Mouse (Mus musculus): ENCODE results near the gene Tbc1d2b. TPM values are rescaled to one million over a fixed set of nuclear protein-coding genes. Genes with fewer than 3 reads are reported as not detected.

Tbc1d2b gene
- polyA plus RNA-seq, 1 experiment from 2014 or later = 9.9 TPM

- ATAC-seq (replicated peaks; ENCODE audit: insufficient number of reproducible peaks, low FRiP score, low TSS enrichment, low read depth) (no peak), DNase-seq (ENCODE audit: low spot score) (no peak)
- Histone ChIP-seq H3K27me3 (ENCODE audit: control insufficient read depth, insufficient read depth, low read length) (no peaks in the 10 kb centered on the region), H3K4me2 (ENCODE audit: low read depth, low read length) (no peak overlapping the region), H3K4me3 (ENCODE audit: low read depth, low read length) (no peak overlapping the region), H3K4me1 (ENCODE audit: control insufficient read depth, insufficient read depth, low read length) (no peaks in the 10 kb centered on the region), H3K27ac (replicated peaks; ENCODE audit: low read depth, low read length) (no peak overlapping the region), H3K9me3 (replicated peaks; ENCODE audit: control insufficient read depth, low read length) (no peaks in the 10 kb centered on the region), H3K9ac (replicated peaks; ENCODE audit: low read length) (no peak overlapping the region), H3K36me3 (replicated peaks; ENCODE audit: control insufficient read depth, insufficient read depth, low read depth, low read length) (no peaks in the 10 kb centered on the region)
- 57% methylated on average over 6 of the region's 6 CpGs for WGBS
These were observed 14.7 kb downstream of the Tbc1d2b start for GRCm38 (mm10) chr9:90255844-90256405.

GRCm38 (mm10) chr9:90253181-90253580, 17.4 kb downstream of the Tbc1d2b start:
- WGBS = 89% methylated on average over 2 of the region's 2 CpGs
- no peak overlapping the region for H3K4me2 ChIP-seq (ENCODE audit: low read depth, low read length)

GRCm38 (mm10) chr9:90250964-90251750, 19.4 kb downstream of the Tbc1d2b start:
- no peaks in the 10 kb centered on the region for H3K9me3 ChIP-seq (replicated peaks; ENCODE audit: control insufficient read depth, low read length)
- no peaks in the 10 kb centered on the region for H3K27me3 ChIP-seq (ENCODE audit: control insufficient read depth, insufficient read depth, low read length)
- no peaks in the 10 kb centered on the region for H3K36me3 ChIP-seq (replicated peaks; ENCODE audit: control insufficient read depth, insufficient read depth, low read depth, low read length)
- no peak overlapping the region for H3K27ac ChIP-seq (replicated peaks; ENCODE audit: low read depth, low read length)
- H3K4me1 ChIP-seq (ENCODE audit: control insufficient read depth, insufficient read depth, low read length) = no peaks in the 10 kb centered on the region
- no peak for ATAC-seq (replicated peaks; ENCODE audit: insufficient number of reproducible peaks, low FRiP score, low TSS enrichment, low read depth)
- no peak for DNase-seq (ENCODE audit: low spot score)
- no peak overlapping the region for H3K9ac ChIP-seq (replicated peaks; ENCODE audit: low read length)
- no peak overlapping the region for H3K4me3 ChIP-seq (ENCODE audit: low read depth, low read length)
- no peak overlapping the region for H3K4me2 ChIP-seq (ENCODE audit: low read depth, low read length)
- WGBS = 89% methylated on average over 13 of the region's 13 CpGs

More at GRCm38 (mm10) chr9:90253181-90253580, 17.4 kb downstream of the Tbc1d2b start:
- Histone ChIP-seq H3K4me1 (ENCODE audit: control insufficient read depth, insufficient read depth, low read length) (no peaks in the 10 kb centered on the region), H3K36me3 (replicated peaks; ENCODE audit: control insufficient read depth, insufficient read depth, low read depth, low read length) (no peaks in the 10 kb centered on the region), H3K9ac (replicated peaks; ENCODE audit: low read length) (no peak overlapping the region), H3K9me3 (replicated peaks; ENCODE audit: control insufficient read depth, low read length) (no peaks in the 10 kb centered on the region), H3K4me3 (ENCODE audit: low read depth, low read length) (no peak overlapping the region), H3K27ac (replicated peaks; ENCODE audit: low read depth, low read length) (no peak overlapping the region), H3K27me3 (ENCODE audit: control insufficient read depth, insufficient read depth, low read length) (no peaks in the 10 kb centered on the region)
- DNase-seq (ENCODE audit: low spot score) (no peak), ATAC-seq (replicated peaks; ENCODE audit: insufficient number of reproducible peaks, low FRiP score, low TSS enrichment, low read depth) (no peak)

- no peaks in the 10 kb centered on the region for H3K9me3 ChIP-seq (replicated peaks; ENCODE audit: control insufficient read depth, low read length)
- ATAC-seq (replicated peaks; ENCODE audit: insufficient number of reproducible peaks, low FRiP score, low TSS enrichment, low read depth) = no peak
- no peak overlapping the region for H3K27ac ChIP-seq (replicated peaks; ENCODE audit: low read depth, low read length)
- H3K9ac ChIP-seq (replicated peaks; ENCODE audit: low read length) = no peak overlapping the region
- H3K4me3 ChIP-seq (ENCODE audit: low read depth, low read length) = no peak overlapping the region
- no peaks in the 10 kb centered on the region for H3K36me3 ChIP-seq (replicated peaks; ENCODE audit: control insufficient read depth, insufficient read depth, low read depth, low read length)
- no peaks in the 10 kb centered on the region for H3K4me1 ChIP-seq (ENCODE audit: control insufficient read depth, insufficient read depth, low read length)
- H3K4me2 ChIP-seq (ENCODE audit: low read depth, low read length) = no peak overlapping the region
- WGBS = 86% methylated on average over 5 of the region's 5 CpGs
- no peaks in the 10 kb centered on the region for H3K27me3 ChIP-seq (ENCODE audit: control insufficient read depth, insufficient read depth, low read length)
- DNase-seq (ENCODE audit: low spot score) = no peak
These were observed 20.3 kb downstream of the Tbc1d2b start for GRCm38 (mm10) chr9:90250141-90250775.

- no peak for ATAC-seq (replicated peaks; ENCODE audit: insufficient number of reproducible peaks, low FRiP score, low TSS enrichment, low read depth)
These were observed 21.6 kb downstream of the Tbc1d2b start for GRCm38 (mm10) chr9:90249036-90249435.

GRCm38 (mm10) chr9:90248326-90248725, 22.3 kb downstream of the Tbc1d2b start:
- DNase-seq (ENCODE audit: low spot score) = no peak

More at GRCm38 (mm10) chr9:90249036-90249435, 21.6 kb downstream of the Tbc1d2b start:
- Histone ChIP-seq H3K36me3 (replicated peaks; ENCODE audit: control insufficient read depth, insufficient read depth, low read depth, low read length) (no peaks in the 10 kb centered on the region), H3K27ac (replicated peaks; ENCODE audit: low read depth, low read length) (no peak overlapping the region), H3K4me3 (ENCODE audit: low read depth, low read length) (no peak overlapping the region), H3K9ac (replicated peaks; ENCODE audit: low read length) (no peak overlapping the region), H3K9me3 (replicated peaks; ENCODE audit: control insufficient read depth, low read length) (no peaks in the 10 kb centered on the region), H3K4me1 (ENCODE audit: control insufficient read depth, insufficient read depth, low read length) (no peaks in the 10 kb centered on the region), H3K27me3 (ENCODE audit: control insufficient read depth, insufficient read depth, low read length) (no peaks in the 10 kb centered on the region), H3K4me2 (ENCODE audit: low read depth, low read length) (no peak overlapping the region)
- WGBS = 90% methylated on average over 2 of the region's 2 CpGs
- no peak for DNase-seq (ENCODE audit: low spot score)

GRCm38 (mm10) chr9:90247316-90247715, 23.3 kb downstream of the Tbc1d2b start:
- H3K9me3 ChIP-seq (replicated peaks; ENCODE audit: control insufficient read depth, low read length) = no peaks in the 10 kb centered on the region
- DNase-seq (ENCODE audit: low spot score) (no peak), ATAC-seq (replicated peaks; ENCODE audit: insufficient number of reproducible peaks, low FRiP score, low TSS enrichment, low read depth) (no peak)
- no peaks in the 10 kb centered on the region for H3K27me3 ChIP-seq (ENCODE audit: control insufficient read depth, insufficient read depth, low read length)
- H3K27ac ChIP-seq (replicated peaks; ENCODE audit: low read depth, low read length) = no peak overlapping the region
- H3K4me2 ChIP-seq (ENCODE audit: low read depth, low read length) = no peak overlapping the region
- H3K4me3 ChIP-seq (ENCODE audit: low read depth, low read length) = no peak overlapping the region
- no peaks in the 10 kb centered on the region for H3K36me3 ChIP-seq (replicated peaks; ENCODE audit: control insufficient read depth, insufficient read depth, low read depth, low read length)
- no peaks in the 10 kb centered on the region for H3K4me1 ChIP-seq (ENCODE audit: control insufficient read depth, insufficient read depth, low read length)
- 74% methylated on average over 7 of the region's 7 CpGs for WGBS
- no peak overlapping the region for H3K9ac ChIP-seq (replicated peaks; ENCODE audit: low read length)

More at GRCm38 (mm10) chr9:90248326-90248725, 22.3 kb downstream of the Tbc1d2b start:
- Histone ChIP-seq H3K27me3 (ENCODE audit: control insufficient read depth, insufficient read depth, low read length) (no peaks in the 10 kb centered on the region), H3K9ac (replicated peaks; ENCODE audit: low read length) (no peak overlapping the region), H3K4me1 (ENCODE audit: control insufficient read depth, insufficient read depth, low read length) (no peaks in the 10 kb centered on the region), H3K4me2 (ENCODE audit: low read depth, low read length) (no peak overlapping the region), H3K27ac (replicated peaks; ENCODE audit: low read depth, low read length) (no peak overlapping the region), H3K36me3 (replicated peaks; ENCODE audit: control insufficient read depth, insufficient read depth, low read depth, low read length) (no peaks in the 10 kb centered on the region), H3K9me3 (replicated peaks; ENCODE audit: control insufficient read depth, low read length) (no peaks in the 10 kb centered on the region), H3K4me3 (ENCODE audit: low read depth, low read length) (no peak overlapping the region)
- no peak for ATAC-seq (replicated peaks; ENCODE audit: insufficient number of reproducible peaks, low FRiP score, low TSS enrichment, low read depth)
- WGBS = 90% methylated on average over 7 of the region's 7 CpGs

- no peak for ATAC-seq (replicated peaks; ENCODE audit: insufficient number of reproducible peaks, low FRiP score, low TSS enrichment, low read depth)
- no peak for DNase-seq (ENCODE audit: low spot score)
- Histone ChIP-seq H3K27me3 (ENCODE audit: control insufficient read depth, insufficient read depth, low read length) (no peaks in the 10 kb centered on the region), H3K9ac (replicated peaks; ENCODE audit: low read length) (no peak overlapping the region), H3K4me2 (ENCODE audit: low read depth, low read length) (no peak overlapping the region), H3K27ac (replicated peaks; ENCODE audit: low read depth, low read length) (no peak overlapping the region), H3K4me1 (ENCODE audit: control insufficient read depth, insufficient read depth, low read length) (no peaks in the 10 kb centered on the region), H3K4me3 (ENCODE audit: low read depth, low read length) (no peak overlapping the region), H3K36me3 (replicated peaks; ENCODE audit: control insufficient read depth, insufficient read depth, low read depth, low read length) (no peaks in the 10 kb centered on the region), H3K9me3 (replicated peaks; ENCODE audit: control insufficient read depth, low read length) (no peaks in the 10 kb centered on the region)
- 83% methylated on average over 5 of the region's 5 CpGs for WGBS
These were observed 24.8 kb downstream of the Tbc1d2b start for GRCm38 (mm10) chr9:90245781-90246180.
